Mouse (Mus musculus): ENCODE measurements at regions not wholly inside any gene's neighbourhood (a gene's known extent, or its start where the extent isn't known, plus 50 kb on each side); places are given as distances from the start of the nearest gene placed in this dataset.

DNA sequence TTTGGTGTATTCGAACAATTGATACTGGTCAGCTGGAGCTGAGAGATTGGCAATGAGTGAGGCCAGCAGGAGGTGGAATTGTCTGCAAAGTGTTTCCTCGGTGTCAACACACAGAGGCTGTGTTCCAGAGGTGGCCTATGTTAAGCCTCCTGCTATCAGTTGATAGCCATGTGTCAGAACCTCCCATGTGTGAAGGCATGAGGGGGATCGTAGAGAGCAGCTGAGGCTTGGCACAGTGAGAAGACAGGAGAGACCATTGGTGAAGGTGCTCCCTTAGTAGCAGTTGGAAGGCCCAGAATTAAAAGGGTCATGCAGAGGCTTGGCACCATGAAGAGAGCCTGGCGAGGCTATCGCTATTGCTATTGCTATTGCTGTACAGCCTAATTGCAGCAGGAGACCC, 86.6 kb upstream of the Opcml start:
- H3K4me1 ChIP-seq (ENCODE audit: control insufficient read depth in 1 of 2, insufficient read depth in 2 of 2, low read length in 2 of 2) = no peaks in the 10 kb centered on the region
- no peak overlapping the region for H3K4me3 ChIP-seq (ENCODE audit: control insufficient read depth in 1 of 2, insufficient read depth in 1 of 2, low read depth in 2 of 2, low read length in 2 of 2)
- H3K27me3 ChIP-seq (ENCODE audit: control insufficient read depth in 1 of 2, insufficient read depth in 2 of 2, low read length in 2 of 2) = no peaks in the 10 kb centered on the region
- TF ChIP-seq SIN3A (IDR thresholded peaks at IDR 0.05; ENCODE audit: low read length) (no peak), RCOR1 (IDR thresholded peaks at IDR 0.05; ENCODE audit: low read depth, low read length) (no peak), ZKSCAN1 (IDR thresholded peaks at IDR 0.05; ENCODE audit: low read depth, low read length) (no peak), GATA1 (IDR thresholded peaks at IDR 0.05; ENCODE audit: low read depth, low read length) (no peak), UBTF (IDR thresholded peaks at IDR 0.05; ENCODE audit: borderline replicate concordance, insufficient read depth, low read depth, low read length) (no peak), CHD1 (IDR thresholded peaks at IDR 0.05; ENCODE audit: low read depth, low read length) (no peak), MAZ (IDR thresholded peaks at IDR 0.05; ENCODE audit: low read depth, low read length) (no peak), ETS1 (IDR thresholded peaks at IDR 0.05; ENCODE audit: low read depth, low read length) (no peak), HCFC1 (IDR thresholded peaks at IDR 0.05; ENCODE audit: low read depth, low read length) (no peak), POLR2AphosphoS2 (IDR thresholded peaks at IDR 0.05; ENCODE audit: low read length) (no peak), TBP (IDR thresholded peaks at IDR 0.05; ENCODE audit: low read depth, low read length) (no peak), USF1 (IDR thresholded peaks at IDR 0.05; ENCODE audit: low read depth, low read length) (no peak), ZC3H11A (IDR thresholded peaks at IDR 0.05; ENCODE audit: low read depth, low read length) (no peak), ZMIZ1 (IDR thresholded peaks at IDR 0.05; ENCODE audit: low read depth, low read length) (no peak), CHD2 (IDR thresholded peaks at IDR 0.05; ENCODE audit: low read length) (no peak), MXI1 (IDR thresholded peaks at IDR 0.05; ENCODE audit: low read depth, low read length) (no peak)
- no peaks in the 10 kb centered on the region for H3K9me3 ChIP-seq (replicated peaks; ENCODE audit: insufficient read depth, low read length)
- no peaks in the 10 kb centered on the region for H3K79me2 ChIP-seq (ENCODE audit: control insufficient read depth, insufficient read depth, low read length, poor library complexity)
- H3K36me3 ChIP-seq (ENCODE audit: control insufficient read depth in 1 of 2, insufficient read depth in 2 of 2, low read length in 2 of 2) = no peaks in the 10 kb centered on the region
- H3K27ac ChIP-seq (ENCODE audit: control insufficient read depth, low read depth, low read length) = no peak overlapping the region
- DNase-seq (ENCODE audit: low read depth, low spot score) = no peak
- H3K9ac ChIP-seq (ENCODE audit: control insufficient read depth, low read depth, low read length, poor library complexity, severe bottlenecking) = no peak overlapping the region

DNA sequence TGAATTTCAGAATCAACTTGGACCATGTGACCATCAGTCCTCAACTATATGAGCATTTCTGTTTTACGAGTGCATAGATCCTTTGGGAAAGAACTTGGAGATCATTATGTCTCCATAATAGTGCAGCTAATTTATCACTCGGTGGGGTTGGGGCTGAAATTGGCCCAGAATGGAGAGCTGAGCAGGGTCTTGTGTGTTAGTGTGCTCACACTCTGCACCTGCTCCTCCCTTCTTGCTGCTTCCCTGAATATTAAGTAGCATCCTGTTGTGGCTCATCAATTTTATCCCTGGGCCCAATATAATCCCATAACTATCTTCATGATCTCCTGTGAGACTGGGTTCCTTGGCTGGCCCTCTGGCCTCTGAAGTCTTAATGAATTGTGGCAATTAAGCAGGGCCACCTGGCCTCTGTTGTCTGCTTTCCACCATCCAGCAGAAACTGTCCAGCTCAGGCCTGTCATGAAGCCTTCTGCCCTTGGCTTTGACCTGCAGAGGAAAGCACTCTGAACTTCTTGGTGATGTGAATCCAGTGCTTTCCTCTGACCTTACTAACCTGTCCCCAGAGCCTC, 66.7 kb upstream of the Opcml start:
- Histone ChIP-seq H3K27me3 (ENCODE audit: control insufficient read depth in 1 of 2, insufficient read depth in 2 of 2, low read length in 2 of 2) (no peaks in the 10 kb centered on the region), H3K4me1 (ENCODE audit: control insufficient read depth in 1 of 2, insufficient read depth in 2 of 2, low read length in 2 of 2) (no peaks in the 10 kb centered on the region), H3K36me3 (ENCODE audit: control insufficient read depth in 1 of 2, insufficient read depth in 2 of 2, low read length in 2 of 2) (no peaks in the 10 kb centered on the region), H3K27ac (ENCODE audit: control insufficient read depth, low read depth, low read length) (no peak overlapping the region), H3K9ac (ENCODE audit: control insufficient read depth, low read depth, low read length, poor library complexity, severe bottlenecking) (no peak overlapping the region), H3K9me3 (replicated peaks; ENCODE audit: insufficient read depth, low read length) (no peaks in the 10 kb centered on the region), H3K79me2 (ENCODE audit: control insufficient read depth, insufficient read depth, low read length, poor library complexity) (no peaks in the 10 kb centered on the region), H3K4me3 (ENCODE audit: control insufficient read depth in 1 of 2, insufficient read depth in 1 of 2, low read depth in 2 of 2, low read length in 2 of 2) (no peak overlapping the region)
- no peak for DNase-seq (ENCODE audit: low read depth, low spot score)
- no peak for TF ChIP-seq NRF1 (IDR thresholded peaks at IDR 0.05; ENCODE audit: insufficient read depth, low read depth, low read length, poor library complexity, severe bottlenecking)
- TF ChIP-seq HCFC1 (IDR thresholded peaks at IDR 0.05; ENCODE audit: low read depth, low read length) = no peak
- no peak for TF ChIP-seq POLR2AphosphoS5 (IDR thresholded peaks at IDR 0.05; ENCODE audit: borderline replicate concordance, low read depth, low read length)
- TF ChIP-seq CTCF (IDR thresholded peaks at IDR 0.05 in 2 of 3, conservative IDR thresholded peaks at IDR 0.05 in 1 of 3; ENCODE audit: control insufficient read depth in 1 of 3, insufficient read depth in 1 of 3, low read depth in 2 of 3, low read length in 3 of 3, poor library complexity in 1 of 3, severe bottlenecking in 1 of 3) = no peak
- TF ChIP-seq GABPA (IDR thresholded peaks at IDR 0.05; ENCODE audit: low read depth, low read length) = no peak
- TF ChIP-seq ZKSCAN1 (IDR thresholded peaks at IDR 0.05; ENCODE audit: low read depth, low read length) = no peak
- no peak for TF ChIP-seq ZC3H11A (IDR thresholded peaks at IDR 0.05; ENCODE audit: low read depth, low read length)
- TF ChIP-seq KAT2A (conservative IDR thresholded peaks at IDR 0.05; ENCODE audit: low read depth, low read length) = no peak
- no peak for TF ChIP-seq POLR2AphosphoS2 (IDR thresholded peaks at IDR 0.05; ENCODE audit: low read length)
- TF ChIP-seq ELF1 (IDR thresholded peaks at IDR 0.05; ENCODE audit: low read depth, low read length) = no peak
- TF ChIP-seq ETS1 (IDR thresholded peaks at IDR 0.05; ENCODE audit: low read depth, low read length) = no peak
